Mouse (Mus musculus) heart, embryonic 10.5 days (tissue): ENCODE measurements around the gene Gpr119. TPM values are rescaled to one million over a fixed set of nuclear protein-coding genes. Genes with fewer than 3 reads are reported as not detected.

Experiments
- DNase-seq: peaks from one replicate; pipeline ENCODE4 v3.0.0-alpha.2; 2017; ENCODE audit warnings: low spot score
- H3K27ac ChIP-seq: fragments of 300-500 bp; sonication (generic); 2 replicates; pipeline ENCODE4 v1.5.1; 2016; ENCODE audit warnings: mild to moderate bottlenecking
- H3K27me3 ChIP-seq: fragments of 300-500 bp; sonication (generic); 2 replicates; pipeline ENCODE4 v1.6.1; 2016; ENCODE audit warnings: mild to moderate bottlenecking; ENCODE audit not compliant: poor library complexity, insufficient read depth, severe bottlenecking
- H3K36me3 ChIP-seq: fragments of 300-500 bp; sonication (generic); 2 replicates; pipeline ENCODE4 v1.6.1; 2016; ENCODE audit warnings: mild to moderate bottlenecking, moderate library complexity
- H3K4me1 ChIP-seq: fragments of 300-500 bp; sonication (generic); 2 replicates; pipeline ENCODE4 v1.6.1; 2016; ENCODE audit warnings: mild to moderate bottlenecking
- H3K4me3 ChIP-seq: fragments of 300-500 bp; sonication (generic); 2 replicates; pipeline ENCODE4 v1.5.1; 2016; ENCODE audit warnings: mild to moderate bottlenecking, moderate library complexity
- H3K9me3 ChIP-seq: fragments of 300-500 bp; sonication (generic); 2 replicates; pipeline ENCODE4 v1.6.1; 2016; ENCODE audit warnings: mild to moderate bottlenecking, moderate library complexity
- WGBS: fragments of 180-500 bp; shearing (Covaris S2); methylation state at CpG from one replicate; pipeline ENCODE4 v1.1.7; 2016; 5-methylcytosine and 5-hydroxymethylcytosine counted together
- polyA plus RNA-seq: library from polyadenylated mRNA; unstranded; fragments of >200 nt; fragmentation: Nextera tagmentation; extraction: Ambion mirVana; gene quantifications from 2 replicates; pipeline ENCODE4 v1.2.1, GENCODE M21; 2016

Gene Gpr119
- not detected in 2 replicates for polyA plus RNA-seq

DNA sequence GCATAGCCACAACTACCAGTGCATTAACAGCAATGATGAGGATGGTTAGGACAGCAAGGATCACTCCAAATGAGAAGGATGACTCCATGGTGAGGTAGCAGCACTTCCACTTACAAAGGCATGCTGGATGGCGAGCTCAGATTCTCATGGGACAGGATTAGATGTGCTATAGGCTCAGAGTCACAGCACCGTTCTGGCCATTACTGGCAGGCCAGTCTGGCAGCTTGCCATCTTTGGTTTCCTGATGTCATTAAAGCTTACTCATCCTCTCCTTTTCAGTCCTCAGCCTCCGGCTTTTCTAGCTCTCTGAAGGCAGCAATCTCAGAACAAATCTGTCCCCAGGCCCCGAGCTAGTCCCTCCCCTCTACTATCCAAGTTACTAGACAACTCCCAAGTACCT lies at the start of gene Gpr119:
TSS of gene Gpr119 (minus strand) at position 308 of the 400 bp plus-strand sequence.
- 54% methylated on average over 4 of the region's 4 CpGs for WGBS
- Histone ChIP-seq H3K4me1 (0 out of 2 replicates have a peak, but pooled peaks cover 4% of the 10 kb centered on the region), H3K27me3 (no peaks in the 10 kb centered on the region), H3K27ac (no peak within 1 kb of the TSS), H3K4me3 (no peak within 1 kb of the TSS), H3K9me3 (no peaks in the 10 kb centered on the region), H3K36me3 (no peaks in the 10 kb centered on the region)
- no peak for DNase-seq

DNA sequence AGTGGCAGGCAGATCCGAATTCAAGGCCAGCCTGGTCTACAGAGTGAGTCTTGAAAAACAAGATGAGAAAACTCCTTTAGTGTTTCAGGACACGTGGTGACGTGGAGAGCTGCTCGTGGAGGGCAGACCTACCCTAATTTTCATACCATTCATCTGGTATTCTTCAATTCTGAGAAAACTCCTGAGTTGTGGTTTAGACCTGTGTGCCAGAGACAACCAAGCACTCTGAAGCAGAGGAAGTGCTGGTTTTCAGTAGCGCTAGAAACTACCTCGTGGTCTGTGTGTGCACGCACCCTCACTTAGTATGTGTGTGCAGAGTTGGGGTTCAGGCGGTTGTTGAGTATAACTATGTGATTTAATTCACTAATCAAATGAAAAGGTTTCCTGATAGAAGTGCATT lies 38.6 kb upstream of the Gpr119 start:
- Histone ChIP-seq H3K9me3 (no peaks in the 10 kb centered on the region), H3K36me3 (peaks cover 22% of the 10 kb centered on the region; the same call in 1 of the 2 replicates), H3K4me3 (no peak overlapping the region), H3K27me3 (no peaks in the 10 kb centered on the region), H3K27ac (no peak overlapping the region), H3K4me1 (no peaks in the 10 kb centered on the region)
- no peak for DNase-seq
- 84% methylated on average over 8 of the region's 8 CpGs for WGBS

GRCm38 (mm10) chrX:48709701-48710100 lies 35.4 kb upstream of the Gpr119 start:
- WGBS, result 86% methylated on average over 10 of the region's 10 CpGs
- no peaks in the 10 kb centered on the region for H3K9me3 ChIP-seq
- no peak for DNase-seq
- H3K4me1 ChIP-seq, result no peaks in the 10 kb centered on the region
- H3K36me3 ChIP-seq, result peaks cover 22% of the 10 kb centered on the region; the same call in 1 of the 2 replicates
- H3K27me3 ChIP-seq, result no peaks in the 10 kb centered on the region
- H3K4me3 ChIP-seq, result no peak overlapping the region
- H3K27ac ChIP-seq, result no peak overlapping the region

GRCm38 (mm10) chrX:48694864-48695371 lies 20.6 kb upstream of the Gpr119 start, which contains the start of gene Rbmx2:
Gene Rbmx2 (plus strand): TSS chrX:48695004.
- Histone ChIP-seq H3K27me3 (no peaks in the 10 kb centered on the region), H3K27ac (peak within 1 kb of the TSS; percentile 81), H3K4me1 (no peaks in the 10 kb centered on the region), H3K9me3 (no peaks in the 10 kb centered on the region), H3K4me3 (peak within 1 kb of the TSS; percentile 68), H3K36me3 (peaks cover 10% of the 10 kb centered on the region; the same call in 1 of the 2 replicates)
- peak; percentile 93 for DNase-seq
- 17% methylated on average over 37 of the region's 42 CpGs for WGBS

DNA sequence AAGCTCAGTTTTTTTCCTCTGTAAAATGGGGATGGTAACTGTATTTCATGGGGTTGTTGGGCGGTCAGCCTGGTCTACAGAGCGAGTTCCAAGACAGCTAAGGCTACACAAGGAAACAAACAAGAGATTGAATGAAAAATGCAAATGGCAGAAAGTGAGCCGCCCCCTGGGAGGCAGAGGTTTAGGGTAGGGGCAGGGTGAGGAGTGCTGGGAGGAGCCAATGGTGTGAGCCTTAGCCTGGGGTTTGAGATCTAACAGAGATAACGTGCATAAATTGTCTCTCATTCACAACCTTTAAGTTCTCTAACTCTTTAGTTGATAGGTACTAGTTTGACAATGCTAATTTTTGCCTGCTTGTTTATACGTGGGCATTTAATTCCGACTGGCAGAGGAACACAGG lies 20.2 kb upstream of the Gpr119 start:
- H3K9me3 ChIP-seq, result no peaks in the 10 kb centered on the region
- 0 out of 2 replicates have a peak overlapping the region, but pooled peaks have one; percentile 6 for H3K27ac ChIP-seq
- H3K4me3 ChIP-seq, result peak overlapping the region; percentile 68
- H3K27me3 ChIP-seq, result no peaks in the 10 kb centered on the region
- peaks cover 10% of the 10 kb centered on the region; the same call in 1 of the 2 replicates for H3K36me3 ChIP-seq
- no peaks in the 10 kb centered on the region for H3K4me1 ChIP-seq
- 19% methylated on average over 6 of the region's 6 CpGs for WGBS
- DNase-seq, result no peak

- WGBS, result 57% methylated on average over 5 of the region's 5 CpGs
Observed at GRCm38 (mm10) chrX:48683857-48684256, 9.6 kb upstream of the Gpr119 start.

DNA sequence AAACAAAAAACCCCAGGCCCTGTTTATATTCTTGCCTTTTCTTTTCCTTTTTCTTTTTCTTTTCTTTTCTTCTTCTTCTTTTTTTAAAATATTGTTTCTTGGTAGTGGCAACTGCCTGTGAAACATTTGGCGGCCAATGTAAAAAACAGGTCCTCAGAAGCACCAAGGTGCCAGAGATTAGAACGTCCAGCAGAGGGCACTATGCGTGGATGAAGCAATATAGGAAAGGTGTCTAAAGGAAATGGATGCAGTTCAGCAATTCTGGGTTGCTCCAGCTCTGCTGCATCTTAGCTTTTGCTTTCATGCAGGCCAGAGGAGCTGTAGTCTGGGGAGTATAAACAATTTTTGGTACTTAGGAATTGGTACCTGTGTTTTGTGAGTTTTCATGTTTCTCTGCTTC lies 9.2 kb upstream of the Gpr119 start:
- Histone ChIP-seq H3K27me3 (no peaks in the 10 kb centered on the region), H3K9me3 (no peaks in the 10 kb centered on the region), H3K4me1 (no peaks in the 10 kb centered on the region), H3K36me3 (no peaks in the 10 kb centered on the region), H3K27ac (no peak overlapping the region), H3K4me3 (no peak overlapping the region)
- no peak for DNase-seq
- 20% methylated on average over 3 of the region's 3 CpGs for WGBS

More at GRCm38 (mm10) chrX:48683857-48684256, 9.6 kb upstream of the Gpr119 start:
- no peaks in the 10 kb centered on the region for H3K36me3 ChIP-seq
- no peaks in the 10 kb centered on the region for H3K4me1 ChIP-seq
- no peak for DNase-seq
- no peak overlapping the region for H3K4me3 ChIP-seq
- no peaks in the 10 kb centered on the region for H3K27me3 ChIP-seq
- H3K9me3 ChIP-seq, result no peaks in the 10 kb centered on the region
- no peak overlapping the region for H3K27ac ChIP-seq

DNA sequence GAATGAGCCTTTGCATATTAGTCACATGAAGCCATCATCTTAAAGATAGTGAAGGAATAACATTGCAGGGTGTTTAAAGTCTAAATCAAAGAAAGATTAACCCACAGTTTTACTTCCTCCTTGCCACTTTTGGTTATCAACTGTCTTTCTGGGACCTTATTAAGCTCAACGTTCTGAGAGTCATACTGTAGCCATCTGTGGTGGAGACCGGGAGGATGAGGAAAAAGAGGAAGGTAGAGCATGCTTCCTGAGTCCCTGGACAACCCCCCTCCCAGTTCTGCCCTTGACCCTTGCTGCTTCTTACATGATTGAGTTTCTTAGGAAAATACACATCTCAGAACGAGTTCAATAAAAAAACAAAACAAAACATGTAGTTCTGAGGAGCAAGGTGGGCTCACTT lies 2.6 kb downstream of the Gpr119 start:
- DNase-seq, result no peak
- Histone ChIP-seq H3K4me1 (0 out of 2 replicates have a peak, but pooled peaks cover 4% of the 10 kb centered on the region), H3K36me3 (no peaks in the 10 kb centered on the region), H3K27me3 (no peaks in the 10 kb centered on the region), H3K9me3 (no peaks in the 10 kb centered on the region), H3K27ac (no peak overlapping the region), H3K4me3 (no peak overlapping the region)
- 70% methylated on average over 3 of the region's 3 CpGs for WGBS

DNA sequence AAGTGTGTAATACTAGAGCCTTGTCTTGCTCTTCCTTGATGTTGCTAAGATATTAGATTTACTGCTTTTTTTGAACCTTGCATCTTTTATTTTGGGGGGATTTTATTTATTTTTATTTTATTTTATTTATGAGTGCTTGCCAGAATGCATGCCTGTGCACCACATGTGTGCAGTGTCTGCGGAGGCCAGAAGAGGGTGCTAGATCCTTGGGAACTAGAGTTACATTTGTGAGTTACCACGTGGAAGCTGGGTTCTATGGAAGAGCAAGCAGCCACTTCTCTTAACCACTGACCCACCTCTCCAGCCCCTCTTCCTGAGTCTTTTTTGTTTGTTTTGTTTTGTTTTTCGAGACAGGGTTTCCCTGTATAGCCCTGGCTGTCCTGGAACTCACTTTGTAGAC lies 4.7 kb downstream of the Gpr119 start:
- no peak overlapping the region for H3K27ac ChIP-seq
- no peak for DNase-seq
- H3K9me3 ChIP-seq, result no peaks in the 10 kb centered on the region
- H3K4me1 ChIP-seq, result 0 out of 2 replicates have a peak, but pooled peaks cover 4% of the 10 kb centered on the region
- H3K27me3 ChIP-seq, result no peaks in the 10 kb centered on the region
- WGBS, result 56% methylated on average over 3 of the region's 3 CpGs
- H3K4me3 ChIP-seq, result no peak overlapping the region
- H3K36me3 ChIP-seq, result no peaks in the 10 kb centered on the region

GRCm38 (mm10) chrX:48666807-48667206 lies 7.5 kb downstream of the Gpr119 start:
- H3K4me3 ChIP-seq, result no peak overlapping the region
- H3K27me3 ChIP-seq, result no peaks in the 10 kb centered on the region
- H3K9me3 ChIP-seq, result no peaks in the 10 kb centered on the region
- H3K36me3 ChIP-seq, result no peaks in the 10 kb centered on the region
- WGBS, result 35% methylated on average over 6 of the region's 6 CpGs
- DNase-seq, result no peak
- no peaks in the 10 kb centered on the region for H3K4me1 ChIP-seq
- no peak overlapping the region for H3K27ac ChIP-seq

DNA sequence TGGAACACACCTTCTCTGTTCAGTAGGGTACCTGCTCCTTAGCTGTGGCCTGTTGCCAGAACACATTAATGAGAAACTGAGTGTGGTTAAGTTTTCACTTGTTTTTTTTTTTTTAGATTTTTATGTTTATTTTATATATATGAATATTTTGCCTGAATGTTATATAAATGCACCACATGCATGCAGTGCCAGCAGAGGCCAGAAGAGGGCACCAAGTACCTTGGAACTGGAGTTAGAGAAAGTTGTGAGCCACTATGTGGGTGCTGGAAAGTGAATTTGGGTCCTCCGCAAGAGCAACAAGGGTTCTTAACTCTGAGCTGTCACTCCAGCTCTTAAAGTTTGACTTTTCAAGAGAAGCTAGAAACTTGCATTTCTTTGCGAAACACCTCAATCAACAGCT lies 30.2 kb downstream of the Gpr119 start:
- no peak for DNase-seq
- Histone ChIP-seq H3K4me3 (no peak overlapping the region), H3K9me3 (no peaks in the 10 kb centered on the region), H3K27me3 (no peaks in the 10 kb centered on the region), H3K36me3 (no peaks in the 10 kb centered on the region), H3K27ac (no peak overlapping the region), H3K4me1 (no peaks in the 10 kb centered on the region)
- WGBS, result 87% methylated on average over 2 of the region's 2 CpGs

DNA sequence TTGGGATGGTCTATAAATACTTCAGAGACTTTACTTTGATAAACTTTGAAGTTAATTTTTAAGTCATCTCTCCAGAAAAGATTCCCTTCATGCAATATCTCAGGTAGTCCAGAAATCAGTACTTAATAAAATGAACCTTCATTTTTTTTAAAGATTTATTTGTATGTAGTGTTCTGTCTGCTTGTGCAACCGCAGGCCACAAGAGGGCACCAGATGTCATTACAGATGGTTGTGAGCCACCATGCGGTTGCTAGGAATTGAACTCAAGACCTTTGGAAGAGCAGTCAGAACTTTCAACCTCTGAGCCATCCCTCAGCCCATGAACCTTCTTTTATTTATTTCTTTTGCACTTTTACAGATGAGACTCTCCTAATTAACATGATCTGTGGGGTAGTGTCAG lies 37.2 kb downstream of the Gpr119 start:
- Histone ChIP-seq H3K4me1 (no peaks in the 10 kb centered on the region), H3K27me3 (no peaks in the 10 kb centered on the region), H3K9me3 (no peaks in the 10 kb centered on the region), H3K36me3 (no peaks in the 10 kb centered on the region), H3K27ac (no peak overlapping the region), H3K4me3 (no peak overlapping the region)
- no peak for DNase-seq
- 53% methylated on average over 2 of the region's 2 CpGs for WGBS

GRCm38 (mm10) chrX:48624054-48624420 lies 50.2 kb downstream of the Gpr119 start:
- no peak for DNase-seq
- Histone ChIP-seq H3K4me3 (peak overlapping the region; percentile 69), H3K4me1 (no peaks in the 10 kb centered on the region), H3K36me3 (no peaks in the 10 kb centered on the region), H3K9me3 (no peaks in the 10 kb centered on the region), H3K27ac (peak overlapping the region; percentile 83), H3K27me3 (no peaks in the 10 kb centered on the region)
- 27% methylated on average over 9 of the region's 9 CpGs for WGBS
